Mouse (Mus musculus) brain, embryonic 18.5 days (tissue): Measurements from ENCODE around the gene Gm5741.

Source experiments
- DNase-seq: peaks from one replicate; pipeline ENCODE4 v3.0.0-alpha.2; 2012; ENCODE audit warnings: low read depth, low spot score

Gene Gm5741

DNA sequence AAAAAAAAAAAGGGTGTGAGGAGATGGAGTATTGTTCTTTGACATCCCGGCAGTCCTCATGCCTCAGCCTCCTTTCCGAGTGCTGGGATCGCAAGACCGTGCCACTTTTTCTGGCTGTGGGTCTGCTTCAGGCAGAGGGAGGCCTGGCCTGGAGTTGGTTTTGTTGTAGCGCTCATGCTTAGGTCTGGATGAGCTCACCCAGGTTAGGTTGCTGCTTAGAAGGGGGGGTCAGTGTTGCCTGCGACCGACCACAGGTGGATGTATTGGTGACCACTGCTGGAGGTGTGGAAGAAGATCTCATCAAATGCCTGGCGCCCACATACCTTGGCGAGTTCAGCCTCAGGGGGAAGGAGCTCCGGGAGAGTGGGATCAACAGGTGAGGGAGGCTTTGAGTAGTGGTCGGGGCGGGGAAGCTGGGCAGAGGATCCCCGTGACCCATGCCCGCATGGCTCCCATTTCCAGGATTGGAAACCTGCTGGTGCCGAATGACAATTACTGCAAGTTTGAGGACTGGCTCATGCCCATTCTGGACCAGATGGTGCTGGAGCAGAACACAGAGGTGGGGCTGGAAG lies 5.3 kb upstream of the Gm5741 start:
- no peak for DNase-seq

DNA sequence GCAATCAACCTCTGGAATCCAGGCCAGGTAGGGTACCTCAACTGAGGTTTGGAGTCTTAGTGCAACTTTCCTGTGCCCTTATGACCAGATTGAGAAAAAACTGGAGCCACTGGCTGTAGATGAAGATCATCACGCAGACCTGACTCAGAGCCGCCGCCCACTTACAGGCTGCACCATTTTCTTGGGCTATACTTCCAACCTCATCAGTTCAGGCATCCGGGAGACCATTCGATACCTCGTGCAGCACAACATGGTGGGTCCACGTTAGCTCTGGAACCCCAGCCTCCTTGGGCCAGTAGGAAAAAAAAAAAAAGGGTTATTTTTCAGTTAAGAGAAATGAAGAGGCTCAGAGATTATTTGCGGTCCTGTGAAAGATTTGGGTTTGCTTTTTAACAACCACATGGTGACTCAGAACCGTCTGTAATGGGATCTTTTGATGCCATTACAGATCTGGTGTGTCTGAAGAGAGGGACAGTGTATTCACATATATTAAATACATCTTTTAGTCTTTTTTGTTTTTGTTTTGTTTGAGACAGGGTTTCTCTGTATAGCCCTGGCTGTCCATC lies 4.7 kb upstream of the Gm5741 start:
- DNase-seq, result no peak

- DNase-seq, result peak; percentile 83
Observed at GRCm38 (mm10) chr8:85071514-85072281, 3.9 kb upstream of the Gm5741 start, which contains the start of gene Dhps. TSS of gene Dhps (plus strand) at chr8:85071757.

DNA sequence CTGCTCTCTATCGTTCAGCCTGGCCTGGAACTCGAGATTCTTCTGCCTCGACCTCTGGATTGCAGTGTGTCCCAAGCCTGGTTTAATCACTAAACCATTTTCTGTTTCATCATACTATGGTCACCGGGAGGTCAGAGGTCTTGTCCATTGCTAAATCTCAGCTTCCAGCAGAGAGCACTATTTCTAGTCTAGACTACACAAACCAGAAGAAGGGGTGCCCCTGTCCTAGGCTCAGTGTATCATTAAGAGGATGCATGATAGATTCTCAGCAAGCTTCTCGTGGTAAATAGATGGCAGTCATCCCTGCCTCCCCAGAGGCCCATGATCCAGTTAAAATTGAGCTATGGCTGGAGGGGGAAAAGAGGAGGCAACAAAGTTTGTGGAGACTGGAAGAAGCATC lies 3.3 kb upstream of the Gm5741 start:
- no peak for DNase-seq

DNA sequence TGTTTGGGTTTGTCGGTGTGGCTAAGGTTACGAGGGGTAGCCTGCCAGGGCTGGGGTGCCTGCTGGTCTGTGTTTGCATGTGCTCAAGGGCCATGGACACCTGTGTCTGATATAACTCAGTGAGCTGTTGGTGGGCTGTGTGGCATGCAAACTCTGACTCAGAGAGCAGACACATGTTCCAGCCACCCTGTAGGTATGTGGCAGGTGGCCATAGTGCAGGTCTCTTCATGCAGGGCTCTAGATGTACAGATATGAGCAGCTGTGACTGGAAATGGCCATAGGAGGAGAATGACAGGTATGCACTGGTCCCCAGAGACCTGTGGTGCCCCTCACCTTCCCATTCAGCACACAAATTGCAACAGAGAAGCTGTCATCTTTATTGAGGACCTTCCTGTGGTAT lies 627 bp downstream of the Gm5741 start:
- DNase-seq, result no peak

DNA sequence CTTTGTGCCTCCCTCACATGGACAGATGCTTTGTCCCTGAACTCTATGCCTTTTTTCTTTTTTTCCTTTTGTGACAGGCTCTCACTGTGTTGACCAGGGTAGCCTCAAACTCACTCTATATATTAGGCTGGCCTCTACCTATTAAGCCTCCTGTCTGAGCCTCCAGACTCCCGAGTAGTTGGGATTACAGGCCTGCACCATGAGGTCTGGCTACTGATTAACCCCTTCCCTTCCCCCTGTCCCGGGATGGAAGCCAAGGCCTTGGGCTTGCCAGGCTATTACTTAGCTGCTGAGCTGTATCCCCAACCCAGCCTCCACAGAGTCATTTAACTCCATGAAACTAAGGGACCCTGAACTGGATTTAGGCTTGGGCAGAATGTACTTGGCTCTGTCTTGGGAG lies 2.6 kb downstream of the Gm5741 start:
- no peak for DNase-seq

DNA sequence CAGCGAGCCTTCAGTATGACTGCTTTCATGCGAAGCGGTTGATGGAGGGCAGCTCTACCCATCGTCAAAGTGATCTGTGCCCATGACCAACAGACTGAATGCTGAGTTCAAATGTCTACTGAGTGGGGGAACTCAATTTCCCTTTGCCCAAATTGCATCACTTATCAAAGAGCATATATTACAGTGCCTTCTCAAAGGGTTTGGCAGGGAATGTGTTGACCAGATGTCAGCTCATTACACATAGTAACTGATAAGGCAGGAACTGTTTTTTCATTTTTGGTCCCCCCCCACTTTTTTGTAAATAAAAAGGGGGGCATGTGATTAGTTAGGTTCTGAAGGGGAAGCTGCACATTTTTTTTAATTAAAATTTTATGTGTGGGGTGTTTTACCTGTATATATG lies 5.2 kb downstream of the Gm5741 start:
- DNase-seq, result no peak

DNA sequence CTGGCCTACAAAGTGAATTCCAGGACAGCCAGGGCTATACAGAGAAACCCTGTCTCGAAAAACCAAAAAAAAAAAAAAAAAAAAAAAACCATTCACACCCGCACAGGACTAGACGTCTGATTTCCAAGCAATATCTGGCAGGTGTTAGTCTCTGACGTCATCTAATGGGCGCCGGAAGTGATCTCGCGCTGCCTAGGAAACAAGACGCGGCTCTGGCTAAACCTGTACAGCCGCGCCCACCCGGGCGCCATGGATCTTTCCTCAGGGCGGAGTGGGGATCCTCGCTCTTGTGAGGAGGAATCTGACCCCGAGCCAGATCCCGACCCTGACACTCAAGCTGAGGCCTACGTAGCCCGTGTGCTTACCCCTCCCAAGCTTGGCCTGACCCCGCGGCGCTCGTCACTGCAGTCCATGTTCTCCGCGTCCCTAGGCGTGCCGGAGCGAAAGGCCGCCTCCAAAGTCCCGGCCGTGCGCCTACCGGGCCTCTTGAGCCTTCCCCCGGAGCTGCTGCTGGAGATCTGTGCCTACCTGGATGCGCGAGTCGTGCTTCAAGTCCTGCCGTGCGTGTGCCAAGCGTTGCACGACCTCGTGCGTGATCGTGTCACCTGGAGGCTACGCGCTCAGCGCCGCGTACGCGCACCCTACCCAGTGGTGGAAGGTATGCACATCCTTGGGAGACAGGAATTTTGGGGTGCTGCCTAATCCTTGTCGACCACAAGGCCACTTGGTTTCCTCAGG lies 7.7 kb downstream of the Gm5741 start, which contains the start of gene Fbxw9:
TSS of gene Fbxw9 (plus strand) at position 177 of the 738 bp plus-strand sequence.
- DNase-seq, result peak; percentile 92

DNA sequence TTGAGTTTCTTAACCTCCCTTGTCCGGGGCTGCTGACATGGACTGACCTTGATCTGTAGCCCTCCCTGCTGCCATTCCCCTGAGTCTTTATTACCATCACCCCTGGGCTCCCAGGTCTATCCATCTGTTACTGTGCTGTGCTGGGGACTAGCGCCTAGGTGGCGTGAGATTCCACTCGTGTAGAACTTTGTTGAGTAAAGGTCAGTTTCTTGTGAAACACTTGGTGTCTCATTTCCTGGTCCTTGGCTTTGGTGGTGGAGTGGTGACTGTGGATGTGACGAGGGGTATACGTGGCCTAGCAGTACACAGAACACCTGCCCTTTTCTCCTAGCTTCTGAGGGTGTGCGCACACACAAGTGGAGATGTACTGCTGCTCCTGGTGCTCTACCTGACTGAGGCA lies 10.4 kb downstream of the Gm5741 start:
- no peak for DNase-seq

GRCm38 (mm10) chr8:85043619-85044018 lies 24.2 kb downstream of the Gm5741 start:
- no peak for DNase-seq

DNA sequence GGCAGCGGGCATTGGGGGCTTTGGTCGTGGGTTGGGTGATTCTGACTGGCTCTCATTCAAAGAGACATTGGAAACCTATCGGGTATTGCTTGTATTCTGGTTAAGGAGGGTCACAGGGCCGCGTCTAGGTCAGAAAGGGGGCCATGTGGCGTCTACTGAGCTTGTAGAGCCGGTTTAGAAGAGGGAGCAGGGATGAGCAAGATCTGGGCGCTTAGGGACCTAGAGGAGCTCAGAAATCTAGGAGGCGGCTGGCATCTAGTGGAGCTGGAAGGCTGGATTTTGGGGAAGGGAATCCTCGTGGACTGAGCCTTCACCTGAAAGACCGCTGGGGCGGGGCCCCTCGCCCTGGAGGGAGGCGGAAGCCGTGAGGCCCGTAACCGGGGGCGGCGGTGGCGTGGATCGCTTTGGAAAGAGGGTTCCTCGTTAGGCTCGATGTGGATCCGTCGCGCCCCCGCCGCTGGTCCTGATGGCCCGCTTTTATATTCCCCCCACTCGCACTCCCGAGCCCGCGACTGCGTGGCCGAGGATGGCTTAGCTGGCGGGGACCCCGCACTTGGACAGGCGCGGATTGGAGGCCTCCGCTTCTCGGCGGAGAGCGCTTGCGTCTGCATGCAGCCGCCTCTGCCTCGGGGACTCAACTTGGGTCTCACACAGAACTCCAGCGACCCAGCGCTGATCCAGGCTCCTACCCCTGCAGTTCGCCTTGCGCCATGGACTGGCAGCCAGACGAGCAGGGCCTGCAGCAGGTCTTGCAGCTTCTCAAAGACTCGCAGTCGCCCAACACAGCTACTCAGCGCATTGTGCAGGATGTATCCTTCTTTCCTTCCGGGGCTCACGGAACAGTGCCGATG lies 29.9 kb downstream of the Gm5741 start:
- DNase-seq, result no peak

GRCm38 (mm10) chr8:85037366-85037680 lies 30.5 kb downstream of the Gm5741 start:
- DNase-seq, result no peak

DNA sequence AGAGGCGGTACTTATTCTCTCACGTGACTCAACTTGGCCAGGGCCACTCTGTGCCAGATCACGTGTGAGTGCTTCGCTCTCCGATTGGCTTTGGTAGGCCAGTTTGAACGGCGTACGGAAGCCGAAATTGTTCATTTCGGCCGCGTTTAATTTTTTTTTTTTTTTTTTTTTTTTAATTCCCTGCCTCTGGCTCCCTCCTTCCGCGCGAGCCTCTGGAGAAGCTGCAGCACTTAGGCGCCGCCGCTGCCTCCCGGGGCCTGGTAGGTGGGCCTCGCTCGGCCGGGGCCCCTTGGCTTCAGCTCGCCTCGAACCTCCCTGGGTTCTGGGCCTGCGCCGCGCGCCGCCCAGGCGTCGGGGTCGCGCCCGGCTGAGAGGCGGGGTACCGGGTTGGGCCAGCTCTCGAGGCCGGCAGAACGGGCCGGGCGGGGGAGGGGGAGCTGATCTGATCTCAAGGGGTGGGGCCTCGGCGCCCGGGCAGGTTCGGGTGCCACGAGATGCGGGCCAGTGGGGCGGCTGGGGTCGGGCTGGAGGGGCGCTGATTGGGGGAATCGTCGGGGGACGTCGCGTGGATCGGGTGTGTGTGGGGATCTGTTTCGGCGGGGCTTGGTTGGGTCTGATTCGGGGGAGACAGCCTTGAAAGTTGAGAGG lies 30.9 kb downstream of the Gm5741 start, which contains the start of gene Tnpo2:
TSS of gene Tnpo2 (plus strand) at position 198 of the 648 bp plus-strand sequence.
- peak; percentile 97 for DNase-seq

DNA sequence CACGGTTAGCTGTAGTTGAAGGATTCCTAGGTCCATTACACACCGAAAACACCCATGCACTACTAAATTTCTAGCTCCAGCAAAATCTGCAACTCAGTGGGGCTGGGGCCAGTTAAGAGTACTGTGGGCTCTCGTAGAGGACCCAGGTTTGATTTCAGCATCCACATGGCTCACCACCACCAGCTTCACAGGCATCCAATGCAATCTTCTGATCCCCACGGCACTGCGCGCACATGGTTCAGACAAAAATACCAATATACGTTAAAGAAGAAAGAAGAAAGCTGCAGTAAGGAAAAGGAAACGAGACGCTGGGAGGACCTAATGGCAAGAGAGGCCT lies 31.4 kb downstream of the Gm5741 start:
- DNase-seq, result no peak

DNA sequence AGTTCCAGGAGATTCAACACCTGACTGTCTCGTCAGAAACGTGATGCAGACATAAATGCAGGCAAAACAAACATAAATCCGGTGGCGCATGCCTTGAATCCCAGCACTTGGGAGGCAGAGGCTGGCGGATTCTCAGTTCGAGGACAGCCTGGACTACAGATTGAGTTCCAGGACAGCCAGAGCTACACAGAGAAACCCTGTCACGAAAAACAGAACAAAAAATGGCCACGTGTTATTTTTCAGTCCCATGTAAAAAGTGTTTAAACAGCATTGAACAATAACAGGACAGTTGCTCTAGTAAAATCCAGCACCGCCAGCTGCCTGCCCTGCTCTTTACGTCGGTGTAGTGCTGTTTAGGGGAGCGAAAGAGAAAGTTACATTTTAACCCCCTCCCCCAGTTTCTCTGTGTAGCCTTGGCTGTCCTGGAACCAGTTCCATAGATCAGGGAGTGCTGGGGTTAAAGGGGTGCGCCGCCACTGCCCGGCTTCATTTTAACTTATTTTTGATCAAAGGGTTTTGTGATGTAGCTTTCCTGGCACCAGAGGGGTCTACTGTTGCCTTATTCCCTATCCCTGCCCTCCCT lies 32.0 kb downstream of the Gm5741 start:
- DNase-seq, result no peak

GRCm38 (mm10) chr8:85035165-85035727 lies 32.5 kb downstream of the Gm5741 start:
- no peak for DNase-seq

GRCm38 (mm10) chr8:85034764-85035163 lies 33.0 kb downstream of the Gm5741 start:
- no peak for DNase-seq

DNA sequence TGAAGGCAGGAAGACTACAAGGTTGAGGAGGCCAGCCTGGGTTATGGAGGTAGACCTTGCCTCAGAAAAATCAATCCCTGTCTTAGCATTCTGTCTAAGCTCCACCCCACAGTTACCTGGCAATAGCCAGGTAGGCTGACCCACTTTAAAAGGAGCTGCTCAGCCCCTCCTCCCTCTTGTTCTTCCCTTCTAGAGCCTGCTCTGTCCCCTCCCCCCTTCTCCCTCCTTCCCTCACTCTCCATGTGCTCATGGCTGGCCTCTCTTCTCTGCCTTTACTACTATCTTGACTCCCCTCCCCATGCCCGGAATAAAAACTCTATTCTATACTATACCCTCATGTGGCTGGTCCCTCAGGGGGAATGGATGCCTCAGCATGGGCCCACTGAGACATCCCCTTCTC lies 33.9 kb downstream of the Gm5741 start:
- no peak for DNase-seq

DNA sequence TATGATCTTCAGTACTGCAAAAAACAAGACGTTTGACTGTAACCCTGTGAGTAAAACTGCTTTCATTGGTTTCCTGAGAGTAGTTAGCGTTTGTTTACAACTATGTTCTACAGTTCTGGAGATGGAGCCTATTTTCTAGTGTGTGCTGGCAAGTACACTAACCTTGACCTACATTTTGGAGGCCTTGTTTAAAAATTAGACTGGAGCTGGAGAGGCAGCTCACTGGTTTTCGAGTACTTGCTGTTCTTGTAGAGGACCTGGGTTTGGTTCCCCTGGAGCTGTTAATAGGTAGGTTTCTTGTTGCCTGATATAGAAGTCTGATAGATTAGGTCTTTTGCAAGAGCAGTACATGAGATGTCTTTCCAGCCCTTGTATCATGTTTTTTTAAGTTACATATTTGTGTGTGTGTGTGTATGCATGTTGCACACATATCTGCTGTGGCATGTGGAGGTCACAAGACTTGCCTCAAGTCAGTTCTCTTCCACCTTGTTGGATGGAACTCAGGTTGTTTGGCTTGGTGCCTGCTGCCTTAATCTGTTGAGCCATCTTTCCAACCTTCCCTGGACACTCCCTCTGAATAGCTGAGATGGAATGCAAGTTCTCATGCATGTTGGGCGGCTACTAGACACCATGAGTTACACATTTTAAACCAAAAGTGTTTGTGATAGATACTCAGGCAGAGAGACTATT lies 35.0 kb downstream of the Gm5741 start:
- DNase-seq, result no peak

- DNase-seq, result no peak
Observed at GRCm38 (mm10) chr8:85029271-85029670, 38.5 kb downstream of the Gm5741 start.
